Mouse (Mus musculus) liver, embryonic 11.5 days (tissue): Measurements from ENCODE around the gene Pgls. TPM values are rescaled to one million over a fixed set of nuclear protein-coding genes. Genes with fewer than 3 reads are reported as not detected.

ENCODE experiments used
- ATAC-seq: fragments of 200-750 bp; cut with Nextera tagmentation; replicated peaks from 2 replicates; pipeline ENCODE4 v1.8.0; 2017; ENCODE audit warnings: moderate number of reproducible peaks, mild to moderate bottlenecking, moderate TSS enrichment, moderate library complexity; ENCODE audit not compliant: low FRiP score
- DNase-seq: peaks from one replicate; pipeline ENCODE4 v3.0.0-alpha.2; 2017; ENCODE audit warnings: low spot score
- H3K27ac ChIP-seq: fragments of 300-500 bp; sonication (generic); 2 replicates; pipeline ENCODE4 v1.5.1; 2014; ENCODE audit warnings: mild to moderate bottlenecking, low read depth, low read length, control low read depth
- H3K27me3 ChIP-seq: fragments of 300-500 bp; sonication (generic); replicated peaks from 2 replicates; pipeline ENCODE4 v1.6.1; 2014; ENCODE audit warnings: low read length, mixed read lengths; ENCODE audit not compliant: control insufficient read depth, insufficient read depth
- H3K36me3 ChIP-seq: fragments of 300-500 bp; sonication (generic); 2 replicates; pipeline ENCODE4 v1.6.1; 2014; ENCODE audit warnings: mild to moderate bottlenecking, low read length, moderate library complexity, mixed read lengths; ENCODE audit not compliant: control insufficient read depth, insufficient read depth
- H3K4me1 ChIP-seq: fragments of 300-500 bp; sonication (generic); replicated peaks from 2 replicates; pipeline ENCODE4 v1.6.1; 2014; ENCODE audit warnings: low read length, mixed read lengths; ENCODE audit not compliant: control insufficient read depth, insufficient read depth
- H3K4me2 ChIP-seq: fragments of 300-500 bp; sonication (generic); 2 replicates; pipeline ENCODE4 v1.6.1; 2014; ENCODE audit warnings: mild to moderate bottlenecking, control low read depth, moderate library complexity
- H3K4me3 ChIP-seq: fragments of 300-500 bp; sonication (generic); 2 replicates; pipeline ENCODE4 v1.5.1; 2014; ENCODE audit warnings: low read depth, low read length, control low read depth
- H3K9ac ChIP-seq: fragments of 300-500 bp; sonication (generic); 2 replicates; pipeline ENCODE4 v1.6.1; 2014; ENCODE audit warnings: low read depth, low read length, control low read depth
- H3K9me3 ChIP-seq: fragments of 300-500 bp; sonication (generic); 2 replicates; pipeline ENCODE4 v1.6.1; 2016; ENCODE audit warnings: low read length, inconsistent platforms, mixed read lengths; ENCODE audit not compliant: control insufficient read depth
- WGBS: fragments of 180-500 bp; shearing (Covaris S2); extraction: QIAGEN DNeasy Blood & Tissue Kit; methylation state at CpG from one replicate; pipeline ENCODE4 v1.1.7; 2014; 5-methylcytosine and 5-hydroxymethylcytosine counted together
- microRNA-seq: library from miRNA; unstranded; fragments of <30 nt; microRNA quantifications from one replicate; pipeline ENCODE4, GENCODE M21; 2017; ENCODE audit warnings: borderline number of aligned reads
- polyA plus RNA-seq: library from polyadenylated mRNA; unstranded; fragments of >200 nt; fragmentation: Nextera tagmentation; extraction: Ambion mirVana; gene quantifications from 2 replicates; pipeline ENCODE4 v1.2.1, GENCODE M21; 2014

Gene Pgls
- polyA plus RNA-seq, 1 experiment from 2014 or later, result 200 TPM

- no peaks in the 10 kb centered on the region for H3K9me3 ChIP-seq
- H3K27ac ChIP-seq, result no peak overlapping the region
- no peak for ATAC-seq
- peaks cover 21% of the 10 kb centered on the region for H3K4me1 ChIP-seq
- no peaks in the 10 kb centered on the region for H3K36me3 ChIP-seq
- H3K27me3 ChIP-seq, result peaks cover 43% of the 10 kb centered on the region
- no peak overlapping the region for H3K9ac ChIP-seq
- no peak overlapping the region; the same call in 1 of the 2 replicates for H3K4me3 ChIP-seq
- DNase-seq, result peak; percentile 58
- peak overlapping the region; percentile 44 for H3K4me2 ChIP-seq
- WGBS, result 5% methylated on average over 19 of the region's 22 CpGs
These were observed 41.2 kb downstream of the Pgls start for GRCm38 (mm10) chr8:71633164-71633563.

- DNase-seq, result peak; percentile 75
- peaks cover 12% of the 10 kb centered on the region for H3K4me1 ChIP-seq
- 2% methylated on average over 26 of the region's 26 CpGs for WGBS
- H3K27ac ChIP-seq, result no peak overlapping the region
- H3K9ac ChIP-seq, result no peak overlapping the region; the same call in 1 of the 2 replicates
- no peaks in the 10 kb centered on the region for H3K9me3 ChIP-seq
- peak; percentile 60 for ATAC-seq
- H3K36me3 ChIP-seq, result no peaks in the 10 kb centered on the region
- H3K27me3 ChIP-seq, result peaks cover 51% of the 10 kb centered on the region
- H3K4me2 ChIP-seq, result peak overlapping the region; percentile 54
- peak overlapping the region; percentile 6; the same call in 1 of the 2 replicates for H3K4me3 ChIP-seq
These were observed 42.1 kb downstream of the Pgls start for GRCm38 (mm10) chr8:71633981-71634667.

GRCm38 (mm10) chr8:71637149-71638095 lies 45.4 kb downstream of the Pgls start:
- Histone ChIP-seq H3K27me3 (peaks cover 37% of the 10 kb centered on the region), H3K4me1 (peaks cover 4% of the 10 kb centered on the region), H3K9ac (no peak overlapping the region), H3K4me2 (no peak overlapping the region), H3K36me3 (no peaks in the 10 kb centered on the region), H3K27ac (no peak overlapping the region), H3K4me3 (no peak overlapping the region), H3K9me3 (no peaks in the 10 kb centered on the region)
- ATAC-seq, result no peak
- no peak for DNase-seq
- WGBS, result 54% methylated on average over 8 of the region's 8 CpGs

GRCm38 (mm10) chr8:71638321-71638720 lies 46.3 kb downstream of the Pgls start:
- no peak overlapping the region for H3K9ac ChIP-seq
- peaks cover 29% of the 10 kb centered on the region for H3K27me3 ChIP-seq
- H3K36me3 ChIP-seq, result no peaks in the 10 kb centered on the region
- H3K9me3 ChIP-seq, result no peaks in the 10 kb centered on the region
- H3K4me1 ChIP-seq, result peaks cover 4% of the 10 kb centered on the region
- ATAC-seq (no peak), DNase-seq (no peak)
- WGBS, result 67% methylated on average over 6 of the region's 6 CpGs
- H3K4me3 ChIP-seq, result no peak overlapping the region
- H3K27ac ChIP-seq, result no peak overlapping the region
- H3K4me2 ChIP-seq, result no peak overlapping the region

- no peaks in the 10 kb centered on the region for H3K36me3 ChIP-seq
- no peak for DNase-seq
- ATAC-seq, result no peak
- no peak overlapping the region for H3K4me2 ChIP-seq
- no peak overlapping the region for H3K27ac ChIP-seq
- no peaks in the 10 kb centered on the region; the same call in none of the 2 replicates for H3K4me1 ChIP-seq
- no peaks in the 10 kb centered on the region for H3K9me3 ChIP-seq
- WGBS, result 60% methylated on average over 4 of the region's 4 CpGs
- H3K9ac ChIP-seq, result no peak overlapping the region
- H3K27me3 ChIP-seq, result peaks cover 21% of the 10 kb centered on the region
- no peak overlapping the region for H3K4me3 ChIP-seq
These were observed 47.3 kb downstream of the Pgls start for GRCm38 (mm10) chr8:71639318-71639717.

- no peak for ATAC-seq
- Histone ChIP-seq H3K4me3 (no peak overlapping the region), H3K4me1 (no peaks in the 10 kb centered on the region), H3K9me3 (no peaks in the 10 kb centered on the region), H3K27ac (no peak overlapping the region), H3K27me3 (no peaks in the 10 kb centered on the region; the same call in 1 of the 2 replicates), H3K9ac (no peak overlapping the region), H3K4me2 (no peak overlapping the region), H3K36me3 (no peaks in the 10 kb centered on the region)
- 75% methylated on average over 9 of the region's 9 CpGs for WGBS
- DNase-seq, result no peak
These were observed 53.5 kb downstream of the Pgls start for GRCm38 (mm10) chr8:71645510-71645909.

Small RNA genes lying within 50 kb of the gene (microRNA-seq; reads per million reads assigned to microRNA genes)
- not detected for gene Mir6769b

Other genes with a start within 250 kb of the Pgls start
- 86.9 and 97.8 TPM in 2 replicates for gene Use1, start 225.3 kb upstream of the Pgls start, polyA plus RNA-seq
- gene Ocel1, start 220.9 kb upstream of the Pgls start, polyA plus RNA-seq, result 5.8 and 6.9 TPM in 2 replicates
- 43.7 and 44.6 TPM in 2 replicates for gene Nr2f6, start 210.2 kb upstream of the Pgls start, polyA plus RNA-seq
- 6.6 and 6.7 TPM in 2 replicates for gene Ushbp1, start 196.4 kb upstream of the Pgls start, polyA plus RNA-seq
- gene Babam1, start 195.3 kb upstream of the Pgls start, polyA plus RNA-seq, result 102 and 111 TPM in 2 replicates
- gene Ankle1, start 186.2 kb upstream of the Pgls start, polyA plus RNA-seq, result 43.9 and 52.9 TPM in 2 replicates
- 20.6 and 21.4 TPM in 2 replicates for gene Abhd8, start 128.5 kb upstream of the Pgls start, polyA plus RNA-seq
- 215 and 229 TPM in 2 replicates for gene Mrpl34, start 127.2 kb upstream of the Pgls start, polyA plus RNA-seq
- 94.1 and 98.2 TPM in 2 replicates for gene Dda1, start 123.0 kb upstream of the Pgls start, polyA plus RNA-seq
- gene Ano8, start 106.2 kb upstream of the Pgls start, polyA plus RNA-seq, result 0.60 and 0.96 TPM in 2 replicates
- gene Gtpbp3, start 104.1 kb upstream of the Pgls start, polyA plus RNA-seq, result 9.5 and 10.4 TPM in 2 replicates
- gene Plvap, start 80.4 kb upstream of the Pgls start, polyA plus RNA-seq, result 56.0 and 57.3 TPM in 2 replicates
- gene Ccdc194, start 66.5 kb upstream of the Pgls start, polyA plus RNA-seq, result 0.16 and 0.44 TPM in 2 replicates
- 21.9 and 24.0 TPM in 2 replicates for gene Bst2, start 54.7 kb upstream of the Pgls start, polyA plus RNA-seq
- 68.1 and 71.0 TPM in 2 replicates for gene Mvb12a, start 49.3 kb upstream of the Pgls start, polyA plus RNA-seq
- 0.53 and 1.1 TPM in 2 replicates for gene Tmem221, start 33.3 kb upstream of the Pgls start, polyA plus RNA-seq
- gene Nxnl1, start 25.6 kb upstream of the Pgls start, polyA plus RNA-seq, result 0.23 and 0.30 TPM in 2 replicates
- 6.2 and 7.0 TPM in 2 replicates for gene Slc27a1, start 23.3 kb upstream of the Pgls start, polyA plus RNA-seq
- gene Fam129c, start 5.5 kb downstream of the Pgls start, polyA plus RNA-seq, result 0.88 and 3.8 TPM in 2 replicates
- gene Colgalt1, start 18.8 kb downstream of the Pgls start, polyA plus RNA-seq, result 45.2 and 45.4 TPM in 2 replicates
- gene Unc13a, start 79.6 kb downstream of the Pgls start, polyA plus RNA-seq, result 0.41 and 0.45 TPM in 2 replicates
- gene Jak3, start 84.1 kb downstream of the Pgls start, polyA plus RNA-seq, result 10.1 and 11.0 TPM in 2 replicates
- 1.3 and 2.0 TPM in 2 replicates for gene Insl3, start 97.0 kb downstream of the Pgls start, polyA plus RNA-seq
- gene B3gnt3, start 109.6 kb downstream of the Pgls start, polyA plus RNA-seq, result 2.1 and 2.9 TPM in 2 replicates
- 20.8 and 21.1 TPM in 2 replicates for gene Fcho1, start 133.5 kb downstream of the Pgls start, polyA plus RNA-seq